Mouse (Mus musculus) limb, embryonic 13.5 days (tissue): ENCODE data around the gene Colgalt1. TPM values are rescaled to one million over a fixed set of nuclear protein-coding genes. Genes with fewer than 3 reads are reported as not detected.

Source experiments
- ATAC-seq: fragments of 200-750 bp; cut with Nextera tagmentation; 2 replicates; pipeline ENCODE4 v1.8.0; 2017; ENCODE audit warnings: low read depth, moderate number of reproducible peaks, moderate TSS enrichment; ENCODE audit not compliant: low FRiP score
- H3K27ac ChIP-seq: fragments of 300-500 bp; sonication (generic); 2 replicates; pipeline ENCODE4 v1.5.1; 2015; ENCODE audit warnings: inconsistent platforms, mild to moderate bottlenecking, moderate library complexity
- H3K27me3 ChIP-seq: fragments of 300-500 bp; sonication (generic); 2 replicates; pipeline ENCODE4 v1.6.1; 2015; ENCODE audit warnings: mild to moderate bottlenecking, inconsistent platforms
- H3K36me3 ChIP-seq: fragments of 300-500 bp; sonication (generic); 2 replicates; pipeline ENCODE4 v1.6.1; 2015; ENCODE audit warnings: inconsistent platforms, mild to moderate bottlenecking, moderate library complexity
- H3K4me1 ChIP-seq: fragments of 300-500 bp; sonication (generic); 2 replicates; pipeline ENCODE4 v1.6.1; 2015; ENCODE audit warnings: inconsistent platforms
- H3K4me2 ChIP-seq: fragments of 300-500 bp; sonication (generic); replicated peaks from 2 replicates; pipeline ENCODE4 v1.6.1; 2015; ENCODE audit warnings: inconsistent platforms, mild to moderate bottlenecking, moderate library complexity
- H3K4me3 ChIP-seq: fragments of 300-500 bp; sonication (generic); 2 replicates; pipeline ENCODE4 v1.5.1; 2015; ENCODE audit warnings: moderate library complexity, mild to moderate bottlenecking, inconsistent platforms
- H3K9ac ChIP-seq: fragments of 300-500 bp; sonication (generic); 2 replicates; pipeline ENCODE4 v1.6.1; 2015; ENCODE audit warnings: mild to moderate bottlenecking, inconsistent platforms
- H3K9me3 ChIP-seq: fragments of 300-500 bp; sonication (generic); 2 replicates; pipeline ENCODE4 v1.6.1; 2016; ENCODE audit warnings: inconsistent platforms
- WGBS: fragments of 180-500 bp; shearing (Covaris S2); methylation state at CpG from one replicate; pipeline ENCODE4 v1.1.7; 2015; 5-methylcytosine and 5-hydroxymethylcytosine counted together
- polyA plus RNA-seq: library from polyadenylated mRNA; unstranded; fragments of >200 nt; fragmentation: Nextera tagmentation; extraction: Ambion mirVana; gene quantifications from 2 replicates; pipeline ENCODE4 v1.2.1, GENCODE M21; 2015

Gene Colgalt1
- polyA plus RNA-seq = 85.6 and 87.6 TPM in 2 replicates

- Histone ChIP-seq H3K9ac (peak within 1 kb of the TSS; percentile 91), H3K4me3 (peak within 1 kb of the TSS; percentile 92), H3K4me1 (peaks cover 17% of the 10 kb centered on the region), H3K9me3 (no peaks in the 10 kb centered on the region), H3K36me3 (peaks cover 32% of the 10 kb centered on the region), H3K4me2 (peak within 1 kb of the TSS; percentile 86), H3K27ac (peak within 1 kb of the TSS; percentile 88), H3K27me3 (no peaks in the 10 kb centered on the region)
- peak; percentile 99 for ATAC-seq
- WGBS = under 1% methylated on average over 82 of the region's 82 CpGs
These were observed at the start of gene Colgalt1 for GRCm38 (mm10) chr8:71610822-71611651. TSS of gene Colgalt1 (plus strand) at chr8:71610998.

GRCm38 (mm10) chr8:71561401-71561800, 49.4 kb upstream of the Colgalt1 start:
- H3K4me3 ChIP-seq = no peak overlapping the region
- 3% methylated on average over 15 of the region's 15 CpGs for WGBS
- peaks cover 20% of the 10 kb centered on the region for H3K4me1 ChIP-seq
- no peak overlapping the region for H3K4me2 ChIP-seq
- peaks cover 9% of the 10 kb centered on the region for H3K9me3 ChIP-seq
- no peak overlapping the region for H3K27ac ChIP-seq
- ATAC-seq = no peak
- peaks cover 99% of the 10 kb centered on the region for H3K27me3 ChIP-seq
- H3K9ac ChIP-seq = no peak overlapping the region
- H3K36me3 ChIP-seq = no peaks in the 10 kb centered on the region

DNA sequence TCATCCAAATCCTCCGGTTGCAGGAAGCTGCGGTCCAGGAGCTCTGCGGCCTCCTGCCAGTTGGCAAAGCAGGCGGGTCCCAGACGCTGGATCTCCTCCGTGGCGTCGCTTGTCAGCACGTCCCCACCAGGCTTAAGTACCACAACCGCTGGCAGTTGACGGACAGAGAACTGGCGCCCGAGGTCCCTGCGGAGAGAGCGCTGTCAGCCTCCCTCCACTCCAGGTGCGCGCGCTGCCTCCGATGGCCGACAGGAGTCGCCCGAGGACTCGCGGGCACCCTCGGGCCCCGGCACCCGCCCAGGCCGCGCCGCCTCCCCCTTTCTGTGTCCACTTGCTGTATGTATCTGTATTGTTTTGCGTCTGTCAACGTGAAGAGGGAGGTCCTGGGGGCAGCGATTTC, 48.0 kb upstream of the Colgalt1 start:
- Histone ChIP-seq H3K27me3 (peaks cover 99% of the 10 kb centered on the region), H3K9ac (peak overlapping the region; percentile 46; the same call in 1 of the 2 replicates), H3K9me3 (peaks cover 9% of the 10 kb centered on the region), H3K36me3 (no peaks in the 10 kb centered on the region), H3K4me2 (peak overlapping the region; percentile 56), H3K27ac (no peak overlapping the region), H3K4me1 (peaks cover 20% of the 10 kb centered on the region), H3K4me3 (peak overlapping the region; percentile 34)
- peak; percentile 17; the same call in 1 of the 2 replicates for ATAC-seq
- whole genome bisulfite sequencing = 1% methylated on average over 33 of the region's 33 CpGs

DNA sequence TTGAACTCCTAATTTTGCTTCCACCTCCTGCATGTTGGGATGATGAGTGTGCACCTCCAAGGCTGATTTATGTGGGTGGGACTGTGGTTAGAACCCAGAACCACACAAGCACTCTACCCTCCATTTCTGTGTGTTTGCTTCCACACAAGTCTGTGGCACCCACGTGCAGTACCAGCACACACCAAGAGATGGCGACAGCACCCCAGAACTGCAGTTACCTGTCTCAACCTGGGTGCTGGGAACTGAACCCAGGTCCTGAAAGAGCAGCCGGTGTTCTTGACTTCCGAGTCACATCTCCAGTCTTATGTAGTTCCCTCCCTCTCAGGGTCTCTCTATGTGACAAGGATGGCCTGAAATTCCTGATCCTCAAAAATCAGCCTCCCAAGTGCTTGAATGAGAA, 46.8 kb upstream of the Colgalt1 start:
- no peak for ATAC-seq
- no peak overlapping the region for H3K4me3 ChIP-seq
- no peak overlapping the region for H3K9ac ChIP-seq
- H3K4me1 ChIP-seq = peaks cover 19% of the 10 kb centered on the region
- 83% methylated on average over 4 of the region's 4 CpGs for WGBS
- H3K36me3 ChIP-seq = no peaks in the 10 kb centered on the region
- no peak overlapping the region for H3K27ac ChIP-seq
- peaks cover 9% of the 10 kb centered on the region for H3K9me3 ChIP-seq
- H3K4me2 ChIP-seq = no peak overlapping the region
- H3K27me3 ChIP-seq = peaks cover 99% of the 10 kb centered on the region

GRCm38 (mm10) chr8:71566501-71566900, 44.3 kb upstream of the Colgalt1 start, which contains the start of gene Nxnl1:
TSS of gene Nxnl1 (minus strand) at chr8:71566601.
- Histone ChIP-seq H3K9me3 (peaks cover 9% of the 10 kb centered on the region), H3K4me2 (no peak within 1 kb of the TSS), H3K9ac (no peak within 1 kb of the TSS), H3K27me3 (peaks cover 75% of the 10 kb centered on the region), H3K4me3 (no peak within 1 kb of the TSS), H3K27ac (no peak within 1 kb of the TSS), H3K4me1 (peaks cover 28% of the 10 kb centered on the region), H3K36me3 (no peaks in the 10 kb centered on the region)
- WGBS = 68% methylated on average over 3 of the region's 3 CpGs
- no peak for ATAC-seq

- ATAC-seq = no peak
- Histone ChIP-seq H3K27me3 (peaks cover 64% of the 10 kb centered on the region), H3K36me3 (no peaks in the 10 kb centered on the region), H3K9me3 (peaks cover 9% of the 10 kb centered on the region), H3K27ac (no peak overlapping the region), H3K4me1 (peaks cover 34% of the 10 kb centered on the region), H3K4me3 (no peak overlapping the region), H3K4me2 (no peak overlapping the region), H3K9ac (no peak overlapping the region)
- WGBS = 68% methylated on average over 7 of the region's 7 CpGs
These were observed 43.2 kb upstream of the Colgalt1 start for GRCm38 (mm10) chr8:71567587-71567986.

GRCm38 (mm10) chr8:71568387-71568937, 42.3 kb upstream of the Colgalt1 start, which contains the start of gene Slc27a1:
TSS of gene Slc27a1 (plus strand) at chr8:71568882.
- no peaks in the 10 kb centered on the region for H3K36me3 ChIP-seq
- WGBS = 11% methylated on average over 13 of the region's 13 CpGs

GRCm38 (mm10) chr8:71568941-71569340, 41.9 kb upstream of the Colgalt1 start:
- H3K9ac ChIP-seq = peak overlapping the region; percentile 64; the same call in 1 of the 2 replicates

More at GRCm38 (mm10) chr8:71568387-71568937, 42.3 kb upstream of the Colgalt1 start, which contains the start of gene Slc27a1:
- Histone ChIP-seq H3K27me3 (peaks cover 56% of the 10 kb centered on the region), H3K4me2 (peak within 1 kb of the TSS; percentile 79), H3K4me3 (peak within 1 kb of the TSS; percentile 69), H3K4me1 (peaks cover 35% of the 10 kb centered on the region), H3K9me3 (peaks cover 9% of the 10 kb centered on the region), H3K27ac (peak within 1 kb of the TSS; percentile 88), H3K9ac (peak within 1 kb of the TSS; percentile 64)
- ATAC-seq = no peak

GRCm38 (mm10) chr8:71569366-71570290, 41.2 kb upstream of the Colgalt1 start:
- Histone ChIP-seq H3K9me3 (no peaks in the 10 kb centered on the region), H3K27me3 (peaks cover 44% of the 10 kb centered on the region), H3K9ac (peak overlapping the region; percentile 64), H3K4me1 (peaks cover 35% of the 10 kb centered on the region), H3K36me3 (no peaks in the 10 kb centered on the region), H3K4me3 (peak overlapping the region; percentile 69), H3K27ac (peak overlapping the region; percentile 88), H3K4me2 (peak overlapping the region; percentile 79)
- peak; percentile 79 for ATAC-seq
- under 1% methylated on average over 51 of the region's 51 CpGs for WGBS

More at GRCm38 (mm10) chr8:71568941-71569340, 41.9 kb upstream of the Colgalt1 start:
- no peaks in the 10 kb centered on the region for H3K36me3 ChIP-seq
- peak overlapping the region; percentile 28; the same call in 1 of the 2 replicates for H3K27ac ChIP-seq
- peaks cover 35% of the 10 kb centered on the region for H3K4me1 ChIP-seq
- peaks cover 7% of the 10 kb centered on the region for H3K9me3 ChIP-seq
- ATAC-seq = no peak
- H3K4me2 ChIP-seq = peak overlapping the region; percentile 79
- peaks cover 51% of the 10 kb centered on the region for H3K27me3 ChIP-seq
- 16% methylated on average over 6 of the region's 6 CpGs for WGBS
- peak overlapping the region; percentile 69 for H3K4me3 ChIP-seq

- Histone ChIP-seq H3K4me3 (peak overlapping the region; percentile 69), H3K27me3 (peaks cover 37% of the 10 kb centered on the region), H3K9ac (peak overlapping the region; percentile 74), H3K36me3 (no peaks in the 10 kb centered on the region), H3K4me2 (peak overlapping the region; percentile 79), H3K4me1 (peaks cover 35% of the 10 kb centered on the region), H3K9me3 (no peaks in the 10 kb centered on the region), H3K27ac (peak overlapping the region; percentile 88)
- ATAC-seq = peak; percentile 92
- WGBS = under 1% methylated on average over 41 of the region's 41 CpGs
These were observed 40.4 kb upstream of the Colgalt1 start for GRCm38 (mm10) chr8:71570291-71570954.

- Histone ChIP-seq H3K9ac (no peak overlapping the region), H3K9me3 (no peaks in the 10 kb centered on the region), H3K4me3 (no peak overlapping the region), H3K4me2 (peak overlapping the region; percentile 79), H3K36me3 (no peaks in the 10 kb centered on the region), H3K27ac (0 out of 2 replicates have a peak overlapping the region, but pooled peaks have one; percentile 10), H3K4me1 (peaks cover 35% of the 10 kb centered on the region), H3K27me3 (peaks cover 20% of the 10 kb centered on the region)
- 83% methylated on average over 2 of the region's 2 CpGs for whole genome bisulfite sequencing
- no peak for ATAC-seq
These were observed 38.7 kb upstream of the Colgalt1 start for GRCm38 (mm10) chr8:71572077-71572476.
